Mouse (Mus musculus) kidney, postnatal 36 days (tissue): Measurements from ENCODE around the gene Col6a1.
A peak's percentile ranks its signal among the peaks of the same experiment; 100 is the strongest.

Experiments
- DNase-seq, 2 experiments: peaks; one replicate each; pipeline ENCODE4 v3.0.0; 2021 to 2022; ENCODE audit warnings: mixed read lengths in 2 of 2

Col6a1 gene

GRCm38 (mm10) chr10:76722751-76723450, 3.1 kb downstream of the Col6a1 start:
- DNase-seq, result no peak

- DNase-seq, result no peak
Measured at GRCm38 (mm10) chr10:76721746-76722145, 4.2 kb downstream of the Col6a1 start.

GRCm38 (mm10) chr10:76721216-76721615, 4.8 kb downstream of the Col6a1 start:
- no peak for DNase-seq

GRCm38 (mm10) chr10:76717631-76718030, 8.3 kb downstream of the Col6a1 start:
- DNase-seq, result no peak

- DNase-seq, result no peak
Measured at GRCm38 (mm10) chr10:76717026-76717425, 8.9 kb downstream of the Col6a1 start.

GRCm38 (mm10) chr10:76714303-76714702, 11.7 kb downstream of the Col6a1 start:
- no peak for DNase-seq

- DNase-seq, result peak; percentile 29 to 45
Measured at GRCm38 (mm10) chr10:76712500-76712899, 13.5 kb downstream of the Col6a1 start.

- DNase-seq, result no peak
Measured at GRCm38 (mm10) chr10:76711331-76711730, 14.6 kb downstream of the Col6a1 start.

GRCm38 (mm10) chr10:76708465-76708864, 17.5 kb downstream of the Col6a1 start:
- DNase-seq, result no peak

- DNase-seq, result no peak
Measured at GRCm38 (mm10) chr10:76707584-76707983, 18.4 kb downstream of the Col6a1 start.

- DNase-seq, result no peak
Measured at GRCm38 (mm10) chr10:76707001-76707400, 19.0 kb downstream of the Col6a1 start.

- no peak for DNase-seq
Measured at GRCm38 (mm10) chr10:76704358-76704757, 21.6 kb downstream of the Col6a1 start.

GRCm38 (mm10) chr10:76701446-76701845, 24.5 kb downstream of the Col6a1 start:
- no peak for DNase-seq

GRCm38 (mm10) chr10:76699816-76700215, 26.2 kb downstream of the Col6a1 start:
- DNase-seq, result no peak

GRCm38 (mm10) chr10:76695283-76695885, 30.6 kb downstream of the Col6a1 start:
- no peak for DNase-seq

- no peak for DNase-seq
Measured at GRCm38 (mm10) chr10:76694765-76695164, 31.2 kb downstream of the Col6a1 start.

GRCm38 (mm10) chr10:76693446-76693845, 32.5 kb downstream of the Col6a1 start:
- no peak for DNase-seq

- DNase-seq, result no peak
Measured at GRCm38 (mm10) chr10:76685451-76686017, 40.4 kb downstream of the Col6a1 start.

GRCm38 (mm10) chr10:76683977-76684376, 42.0 kb downstream of the Col6a1 start:
- DNase-seq, result no peak

GRCm38 (mm10) chr10:76683461-76683860, 42.5 kb downstream of the Col6a1 start:
- no peak for DNase-seq

- peak in 1 of 2 experiments; percentile 33 for DNase-seq
Measured at GRCm38 (mm10) chr10:76681882-76682281, 44.1 kb downstream of the Col6a1 start.

GRCm38 (mm10) chr10:76680758-76681650, 45.0 kb downstream of the Col6a1 start:
- DNase-seq, result no peak

- DNase-seq, result no peak
Measured at GRCm38 (mm10) chr10:76678122-76678521, 47.8 kb downstream of the Col6a1 start.
